Mouse (Mus musculus): ENCODE data around the gene Drd3. TPM values are rescaled to one million over a fixed set of nuclear protein-coding genes. Genes with fewer than 3 reads are reported as not detected.

Drd3 gene
- polyA plus RNA-seq, 1 experiment from 2014 or later = not detected

GRCm38 (mm10) chr16:43858941-43859476 is 105.2 kb downstream of the Drd3 start:
- H3K4me3 ChIP-seq (ENCODE audit: low read depth, low read length) = no peak overlapping the region
- no peaks in the 10 kb centered on the region for H3K27me3 ChIP-seq (ENCODE audit: control insufficient read depth, insufficient read depth, low read depth, low read length)
- no peaks in the 10 kb centered on the region for H3K4me1 ChIP-seq (ENCODE audit: control insufficient read depth, insufficient read depth, low read length)
- 87% methylated on average over 5 of the region's 5 CpGs for WGBS
- ATAC-seq = no peak
- no peaks in the 10 kb centered on the region for H3K9me3 ChIP-seq (replicated peaks; ENCODE audit: control insufficient read depth, low read length, poor library complexity, severe bottlenecking)
- no peak overlapping the region for H3K4me2 ChIP-seq (ENCODE audit: low read length)
- no peak overlapping the region for H3K9ac ChIP-seq (ENCODE audit: low read depth, low read length)
- H3K27ac ChIP-seq (ENCODE audit: low read length) = no peak overlapping the region
- peaks cover 17% of the 10 kb centered on the region for H3K36me3 ChIP-seq (ENCODE audit: control insufficient read depth, insufficient read depth, low read length)

DNA sequence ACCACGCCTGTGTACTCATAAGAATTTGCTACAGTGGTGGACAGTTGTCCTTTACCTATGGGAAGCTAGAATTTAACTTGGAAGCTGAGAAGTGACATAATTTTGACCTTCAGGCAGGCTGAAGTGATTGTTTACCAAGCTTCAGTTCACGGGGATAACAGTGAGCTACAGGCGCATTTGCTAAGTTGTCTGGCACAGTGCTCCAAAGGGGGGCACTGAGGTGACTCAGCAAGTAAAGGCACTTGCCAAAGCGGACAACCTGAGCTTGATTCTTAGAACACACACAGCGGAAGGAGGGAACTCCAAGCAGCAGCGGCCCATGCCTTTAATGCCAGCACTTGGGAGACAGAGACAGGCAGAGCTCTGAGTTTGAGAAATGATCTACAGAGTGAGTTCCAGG is 106.8 kb downstream of the Drd3 start:
- whole genome bisulfite sequencing = 81% methylated on average over 6 of the region's 6 CpGs
- Histone ChIP-seq H3K36me3 (ENCODE audit: control insufficient read depth, insufficient read depth, low read length) (peaks cover 17% of the 10 kb centered on the region), H3K4me1 (ENCODE audit: control insufficient read depth, insufficient read depth, low read length) (no peaks in the 10 kb centered on the region), H3K27me3 (ENCODE audit: control insufficient read depth, insufficient read depth, low read depth, low read length) (no peaks in the 10 kb centered on the region), H3K4me2 (ENCODE audit: low read length) (no peak overlapping the region), H3K9me3 (replicated peaks; ENCODE audit: control insufficient read depth, low read length, poor library complexity, severe bottlenecking) (no peaks in the 10 kb centered on the region), H3K9ac (ENCODE audit: low read depth, low read length) (no peak overlapping the region), H3K27ac (ENCODE audit: low read length) (no peak overlapping the region), H3K4me3 (ENCODE audit: low read depth, low read length) (no peak overlapping the region)
- no peak for ATAC-seq

DNA sequence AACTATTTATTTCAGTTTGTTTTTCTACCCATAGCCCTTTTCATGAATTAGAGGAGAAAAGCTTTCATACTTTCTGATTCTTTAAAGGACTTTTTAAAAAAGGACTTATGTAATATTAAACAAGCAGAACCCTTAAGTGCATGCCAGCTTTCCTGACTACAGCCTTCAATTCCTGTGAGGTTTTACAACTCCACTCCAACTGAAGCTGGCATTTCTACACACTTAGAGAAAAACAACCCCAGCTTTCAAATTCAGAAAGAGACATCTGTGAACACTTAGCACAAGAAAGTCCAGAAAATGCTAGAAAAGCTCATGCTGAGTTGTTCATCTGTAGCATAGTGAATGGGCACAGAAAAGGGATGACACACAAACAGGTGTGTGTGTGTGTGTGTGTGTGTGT is 116.0 kb downstream of the Drd3 start:
- Histone ChIP-seq H3K4me2 (ENCODE audit: low read length) (no peak overlapping the region), H3K9ac (ENCODE audit: low read depth, low read length) (no peak overlapping the region), H3K4me1 (ENCODE audit: control insufficient read depth, insufficient read depth, low read length) (no peaks in the 10 kb centered on the region), H3K4me3 (ENCODE audit: low read depth, low read length) (no peak overlapping the region), H3K36me3 (ENCODE audit: control insufficient read depth, insufficient read depth, low read length) (peaks cover 12% of the 10 kb centered on the region), H3K9me3 (replicated peaks; ENCODE audit: control insufficient read depth, low read length, poor library complexity, severe bottlenecking) (no peaks in the 10 kb centered on the region), H3K27ac (ENCODE audit: low read length) (no peak overlapping the region), H3K27me3 (ENCODE audit: control insufficient read depth, insufficient read depth, low read depth, low read length) (no peaks in the 10 kb centered on the region)
- no peak for ATAC-seq

GRCm38 (mm10) chr16:43871419-43871818 is 117.6 kb downstream of the Drd3 start:
- Histone ChIP-seq H3K4me3 (ENCODE audit: low read depth, low read length) (no peak overlapping the region), H3K27me3 (ENCODE audit: control insufficient read depth, insufficient read depth, low read depth, low read length) (no peaks in the 10 kb centered on the region), H3K9ac (ENCODE audit: low read depth, low read length) (no peak overlapping the region), H3K27ac (ENCODE audit: low read length) (no peak overlapping the region), H3K9me3 (replicated peaks; ENCODE audit: control insufficient read depth, low read length, poor library complexity, severe bottlenecking) (no peaks in the 10 kb centered on the region), H3K4me1 (ENCODE audit: control insufficient read depth, insufficient read depth, low read length) (no peaks in the 10 kb centered on the region), H3K4me2 (ENCODE audit: low read length) (no peak overlapping the region), H3K36me3 (ENCODE audit: control insufficient read depth, insufficient read depth, low read length) (peaks cover 15% of the 10 kb centered on the region)
- WGBS = 94% methylated on average over 7 of the region's 7 CpGs
- no peak for ATAC-seq

Small RNA genes within 50 kb of the gene (microRNA-seq; reads per million reads assigned to microRNA genes)
- not detected for gene Gm25996

Other genes starting within 250 kb of the Drd3 start
- gene Tigit, start 89.9 kb upstream of the Drd3 start, polyA plus RNA-seq (2015; fragmentation: Nextera tagmentation; extraction: Ambion mirVana) = not detected in 2 replicates
- gene Ccdc191, start 135.8 kb downstream of the Drd3 start, polyA plus RNA-seq (2015; fragmentation: Nextera tagmentation; extraction: Ambion mirVana) = 6.8 and 8.0 TPM in 2 replicates
- gene Qtrt2, start 172.8 kb downstream of the Drd3 start, polyA plus RNA-seq (2015; fragmentation: Nextera tagmentation; extraction: Ambion mirVana) = 19.0 and 19.6 TPM in 2 replicates
- 4.9 and 5.1 TPM in 2 replicates for gene Zdhhc23, start 225.8 kb downstream of the Drd3 start, polyA plus RNA-seq (2015; fragmentation: Nextera tagmentation; extraction: Ambion mirVana)